Mouse (Mus musculus) intestine, embryonic 14.5 days (tissue): ENCODE data around the gene Kcnc3. TPM values are rescaled to one million over a fixed set of nuclear protein-coding genes. Genes with fewer than 3 reads are reported as not detected.
A peak's percentile ranks its signal among the peaks of the same experiment; 100 is the strongest.

Experiments used
- ATAC-seq: fragments of 200-750 bp; cut with Nextera tagmentation; replicated peaks from 2 replicates; pipeline ENCODE4 v1.8.0; 2017; ENCODE audit warnings: low read depth, moderate number of reproducible peaks, moderate TSS enrichment, moderate library complexity; ENCODE audit not compliant: low FRiP score, low TSS enrichment
- DNase-seq: peaks from one replicate; pipeline ENCODE4 v3.0.0-alpha.2; 2018; ENCODE audit warnings: low spot score
- H3K27ac ChIP-seq: fragments of 300-500 bp; sonication (generic); 2 replicates; pipeline ENCODE4 v1.5.1; 2014; ENCODE audit warnings: low read depth, mild to moderate bottlenecking, control low read depth
- H3K27me3 ChIP-seq: fragments of 300-500 bp; sonication (generic); replicated peaks from 2 replicates; pipeline ENCODE4 v1.6.1; 2014; ENCODE audit warnings: low read length, control low read depth; ENCODE audit not compliant: control insufficient read depth, insufficient read depth
- H3K36me3 ChIP-seq: fragments of 300-500 bp; sonication (generic); 2 replicates; pipeline ENCODE4 v1.6.1; 2014; ENCODE audit warnings: low read length, control low read depth; ENCODE audit not compliant: control insufficient read depth, insufficient read depth
- H3K4me1 ChIP-seq: fragments of 300-500 bp; sonication (generic); replicated peaks from 2 replicates; pipeline ENCODE4 v1.6.1; 2014; ENCODE audit warnings: low read length, control low read depth, mixed read lengths; ENCODE audit not compliant: control insufficient read depth, insufficient read depth
- H3K4me2 ChIP-seq: fragments of 300-500 bp; sonication (generic); 2 replicates; pipeline ENCODE4 v1.6.1; 2014; ENCODE audit warnings: low read length
- H3K4me3 ChIP-seq: fragments of 300-500 bp; sonication (generic); 2 replicates; pipeline ENCODE4 v1.5.1; 2014; ENCODE audit warnings: low read depth, low read length, control low read depth, mixed read lengths
- H3K9ac ChIP-seq: fragments of 300-500 bp; sonication (generic); 2 replicates; pipeline ENCODE4 v1.6.1; 2014; ENCODE audit warnings: mild to moderate bottlenecking, low read length
- H3K9me3 ChIP-seq: fragments of 300-500 bp; sonication (generic); 2 replicates; pipeline ENCODE4 v1.6.1; 2016; ENCODE audit warnings: low read length, control low read depth; ENCODE audit not compliant: control insufficient read depth
- WGBS: fragments of 180-500 bp; shearing (Covaris S2); extraction: QIAGEN DNeasy Blood & Tissue Kit; methylation state at CpG from one replicate; pipeline ENCODE4 v1.1.7; 2014; 5-methylcytosine and 5-hydroxymethylcytosine counted together
- polyA plus RNA-seq: library from polyadenylated mRNA; unstranded; fragments of >200 nt; fragmentation: Nextera tagmentation; extraction: Ambion mirVana; gene quantifications from 2 replicates; pipeline ENCODE4 v1.2.1, GENCODE M21; 2014

Gene Kcnc3
- polyA plus RNA-seq, 1 experiment from 2014 or later = 0.26 TPM

- ATAC-seq = no peak
- H3K4me3 ChIP-seq = no peak overlapping the region
Measured at GRCm38 (mm10) chr7:44596051-44596450, 5.6 kb downstream of the Kcnc3 start.

DNA sequence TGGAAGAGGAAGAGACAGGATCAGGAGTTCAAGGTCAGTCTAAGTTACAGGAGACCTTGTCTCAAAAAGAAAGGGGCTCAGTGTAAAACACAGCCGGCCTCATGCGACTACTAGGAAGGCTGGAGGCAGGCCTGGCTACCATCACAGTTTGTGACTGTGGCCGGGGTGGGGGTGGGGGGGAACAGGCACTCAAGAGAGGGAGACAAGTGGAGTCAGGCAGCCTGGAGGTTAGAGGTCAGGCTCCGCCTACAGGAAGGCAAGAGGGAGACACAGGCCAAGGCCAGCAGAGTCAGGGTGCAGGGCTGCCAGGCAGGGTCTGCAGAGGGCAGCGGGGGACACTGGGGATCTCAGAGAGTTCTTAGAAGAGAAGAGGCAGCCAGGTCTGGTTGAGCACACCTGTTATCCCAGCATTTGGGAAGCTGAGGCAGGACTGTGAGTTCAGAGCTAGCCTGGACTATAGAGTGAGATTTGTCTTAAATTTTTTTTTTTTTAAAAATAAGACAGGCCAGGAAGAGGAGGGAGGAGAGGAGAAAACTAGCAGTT, 6.6 kb downstream of the Kcnc3 start:
- WGBS = 26% methylated on average over 5 of the region's 5 CpGs
- Histone ChIP-seq H3K9me3 (no peaks in the 10 kb centered on the region), H3K4me1 (no peaks in the 10 kb centered on the region; the same call in 1 of the 2 replicates), H3K9ac (no peak overlapping the region), H3K27ac (no peak overlapping the region), H3K4me3 (no peak overlapping the region), H3K36me3 (no peaks in the 10 kb centered on the region), H3K27me3 (peaks cover 31% of the 10 kb centered on the region), H3K4me2 (no peak overlapping the region)
- DNase-seq (no peak), ATAC-seq (no peak)

More at GRCm38 (mm10) chr7:44596051-44596450, 5.6 kb downstream of the Kcnc3 start:
- Histone ChIP-seq H3K9ac (no peak overlapping the region), H3K36me3 (no peaks in the 10 kb centered on the region), H3K9me3 (no peaks in the 10 kb centered on the region), H3K27ac (no peak overlapping the region), H3K4me1 (peaks cover 4% of the 10 kb centered on the region; the same call in 1 of the 2 replicates), H3K27me3 (peaks cover 31% of the 10 kb centered on the region), H3K4me2 (no peak overlapping the region)
- WGBS = 93% methylated on average over 6 of the region's 6 CpGs
- DNase-seq = no peak

DNA sequence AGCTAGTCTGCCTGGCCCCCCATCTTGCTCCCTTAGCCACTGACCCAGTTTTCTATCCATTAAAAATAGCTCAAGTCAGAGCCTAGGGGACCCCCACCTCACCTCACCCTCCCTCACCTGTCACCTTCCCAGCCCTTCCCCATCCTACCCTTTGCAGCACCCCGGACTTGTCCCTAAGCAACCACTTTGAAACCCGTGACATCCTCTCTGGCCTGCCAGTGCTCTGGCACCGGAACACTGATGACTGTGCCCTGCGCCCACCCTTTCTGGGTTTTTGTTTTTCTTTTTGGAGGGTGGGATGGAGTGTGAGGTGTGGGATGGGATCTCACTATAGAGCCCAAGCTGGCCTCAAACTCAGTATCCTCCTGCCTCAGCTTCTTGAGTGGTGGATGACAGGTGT, 7.2 kb downstream of the Kcnc3 start:
- Histone ChIP-seq H3K4me3 (no peak overlapping the region), H3K9ac (no peak overlapping the region), H3K27ac (no peak overlapping the region), H3K4me2 (no peak overlapping the region), H3K4me1 (no peaks in the 10 kb centered on the region; the same call in 1 of the 2 replicates), H3K9me3 (no peaks in the 10 kb centered on the region), H3K27me3 (peaks cover 31% of the 10 kb centered on the region), H3K36me3 (no peaks in the 10 kb centered on the region)
- WGBS = 91% methylated on average over 4 of the region's 4 CpGs
- no peak for DNase-seq
- no peak for ATAC-seq

DNA sequence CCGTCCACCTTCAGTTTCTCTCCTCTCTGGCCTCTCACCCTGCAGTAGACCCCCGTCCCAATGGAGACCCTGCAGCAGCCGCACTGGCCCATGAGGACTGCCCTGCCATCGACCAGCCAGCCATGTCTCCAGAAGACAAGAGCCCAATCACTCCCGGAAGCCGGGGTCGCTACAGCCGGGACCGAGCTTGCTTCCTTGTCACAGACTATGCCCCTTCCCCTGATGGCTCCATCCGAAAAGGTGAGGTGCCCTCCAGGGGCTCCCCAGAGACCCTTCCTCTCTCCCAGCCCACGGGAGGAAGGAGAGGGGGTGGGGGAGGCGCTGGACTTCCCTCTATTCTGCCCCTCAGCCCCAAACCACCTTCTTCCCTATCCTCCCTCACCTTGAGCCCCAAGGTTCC, 7.9 kb downstream of the Kcnc3 start:
- no peaks in the 10 kb centered on the region for H3K36me3 ChIP-seq
- no peaks in the 10 kb centered on the region; the same call in 1 of the 2 replicates for H3K4me1 ChIP-seq
- ATAC-seq = no peak
- no peak overlapping the region for H3K9ac ChIP-seq
- no peak for DNase-seq
- H3K27me3 ChIP-seq = peaks cover 31% of the 10 kb centered on the region
- WGBS = 80% methylated on average over 11 of the region's 12 CpGs
- no peaks in the 10 kb centered on the region for H3K9me3 ChIP-seq
- H3K4me3 ChIP-seq = no peak overlapping the region
- H3K27ac ChIP-seq = no peak overlapping the region
- H3K4me2 ChIP-seq = no peak overlapping the region

DNA sequence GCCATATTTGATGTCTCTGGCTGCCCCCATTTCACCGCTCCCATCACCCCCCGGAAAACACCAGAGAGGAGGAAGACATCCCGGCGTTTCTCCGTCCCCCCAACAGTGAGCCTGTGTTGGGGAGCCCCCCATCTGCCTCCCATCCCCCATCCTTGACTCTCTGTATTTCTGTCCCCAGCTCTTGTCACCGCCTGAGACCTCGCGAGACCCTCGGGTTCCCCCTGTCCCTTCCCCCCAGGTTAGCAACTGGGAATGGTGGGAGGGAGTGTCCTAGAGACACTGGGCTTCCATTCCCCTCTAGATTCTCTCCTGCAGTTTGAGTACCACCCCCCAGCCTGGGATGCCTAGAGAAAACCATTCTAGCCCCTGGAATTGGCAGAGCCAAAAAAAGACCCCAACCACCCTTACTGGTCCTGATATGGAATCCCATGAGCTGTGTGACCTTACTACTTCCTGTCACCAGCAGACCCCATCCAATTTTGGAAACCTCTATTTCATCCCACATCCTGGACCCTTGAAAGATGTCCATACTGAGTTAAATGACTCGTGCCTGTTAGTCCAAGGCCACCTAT, 10.3 kb downstream of the Kcnc3 start:
- Histone ChIP-seq H3K4me1 (no peaks in the 10 kb centered on the region), H3K27me3 (peaks cover 50% of the 10 kb centered on the region), H3K27ac (no peak overlapping the region), H3K9me3 (no peaks in the 10 kb centered on the region), H3K9ac (no peak overlapping the region), H3K4me2 (no peak overlapping the region), H3K36me3 (no peaks in the 10 kb centered on the region), H3K4me3 (no peak overlapping the region)
- ATAC-seq = no peak
- WGBS = 81% methylated on average over 10 of the region's 10 CpGs
- DNase-seq = no peak

DNA sequence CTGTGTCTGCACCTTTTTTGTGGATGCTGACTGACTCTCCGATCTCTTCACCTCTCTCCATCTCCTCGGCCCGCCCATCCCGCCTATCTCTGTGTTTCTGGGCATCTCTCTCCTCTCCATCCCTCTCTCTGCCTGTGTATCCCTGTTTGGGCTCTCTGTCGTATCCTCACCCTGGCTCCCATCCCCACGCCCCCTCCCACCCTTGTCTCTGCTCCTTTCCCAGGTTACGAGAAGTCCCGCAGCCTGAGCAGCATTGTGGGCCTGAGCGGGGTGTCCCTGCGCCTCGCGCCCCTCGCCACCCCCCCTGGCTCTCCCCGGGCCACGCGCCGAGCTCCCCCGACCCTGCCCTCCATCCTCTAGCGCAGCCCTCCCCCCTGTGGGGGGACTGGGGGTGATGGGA, 11.2 kb downstream of the Kcnc3 start:
- no peak for ATAC-seq
- WGBS = 14% methylated on average over 19 of the region's 19 CpGs
- Histone ChIP-seq H3K9me3 (no peaks in the 10 kb centered on the region), H3K4me2 (no peak overlapping the region), H3K4me1 (no peaks in the 10 kb centered on the region), H3K27ac (no peak overlapping the region), H3K36me3 (no peaks in the 10 kb centered on the region), H3K4me3 (no peak overlapping the region), H3K9ac (no peak overlapping the region), H3K27me3 (peaks cover 59% of the 10 kb centered on the region)
- DNase-seq = no peak

DNA sequence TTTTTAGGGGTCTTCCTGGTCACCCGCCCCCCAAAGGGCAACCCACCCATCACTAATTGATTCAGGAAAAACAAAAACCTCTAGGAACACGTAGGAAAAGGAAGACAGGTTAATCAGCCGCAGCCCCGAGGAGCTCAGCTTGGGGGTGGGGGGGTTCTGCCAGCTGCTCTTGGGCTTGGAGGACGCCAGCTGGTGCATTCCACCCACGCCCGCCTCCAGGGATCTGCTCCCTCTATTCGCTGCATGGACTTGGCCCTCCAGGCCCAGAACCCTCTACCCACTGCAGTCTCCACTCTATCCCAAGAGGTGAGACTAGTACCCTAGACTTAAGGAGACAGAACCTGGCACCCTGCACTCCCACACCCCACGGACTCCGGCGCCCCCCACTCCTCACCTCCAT, 12.0 kb downstream of the Kcnc3 start:
- no peaks in the 10 kb centered on the region for H3K36me3 ChIP-seq
- ATAC-seq (no peak), DNase-seq (no peak)
- no peak overlapping the region for H3K4me2 ChIP-seq
- H3K27ac ChIP-seq = no peak overlapping the region
- no peak overlapping the region for H3K4me3 ChIP-seq
- H3K27me3 ChIP-seq = peaks cover 67% of the 10 kb centered on the region
- H3K9me3 ChIP-seq = no peaks in the 10 kb centered on the region
- no peaks in the 10 kb centered on the region for H3K4me1 ChIP-seq
- no peak overlapping the region for H3K9ac ChIP-seq
- 11% methylated on average over 11 of the region's 11 CpGs for WGBS

GRCm38 (mm10) chr7:44603186-44603855, 12.9 kb downstream of the Kcnc3 start:
- no peak for DNase-seq
- no peak overlapping the region for H3K27ac ChIP-seq
- H3K4me3 ChIP-seq = 0 out of 2 replicates have a peak overlapping the region, but pooled peaks have one; percentile 26
- peaks cover 67% of the 10 kb centered on the region for H3K27me3 ChIP-seq
- no peaks in the 10 kb centered on the region for H3K9me3 ChIP-seq
- 4% methylated on average over 20 of the region's 20 CpGs for WGBS
- no peaks in the 10 kb centered on the region for H3K36me3 ChIP-seq
- H3K4me2 ChIP-seq = peak overlapping the region; percentile 53
- no peak overlapping the region for H3K9ac ChIP-seq
- no peak for ATAC-seq
- H3K4me1 ChIP-seq = no peaks in the 10 kb centered on the region
